Mouse (Mus musculus) C3H10T1/2 (cell line): ENCODE data around the gene Eng. TPM values are rescaled to one million over a fixed set of nuclear protein-coding genes. Genes with fewer than 3 reads are reported as not detected.

Source experiments
- polyA plus RNA-seq, 2 experiments: library from polyadenylated mRNA; unstranded; fragments of >200 nt; fragmentation: generic; extraction: Trizol; gene quantifications; one replicate each; pipeline ENCODE4 v1.2.1; 2012; ENCODE audit warnings: missing spikeins in 2 of 2

The Eng gene
- 1 to 10 TPM; 2.5 to 6.9 TPM for polyA plus RNA-seq

DNA sequence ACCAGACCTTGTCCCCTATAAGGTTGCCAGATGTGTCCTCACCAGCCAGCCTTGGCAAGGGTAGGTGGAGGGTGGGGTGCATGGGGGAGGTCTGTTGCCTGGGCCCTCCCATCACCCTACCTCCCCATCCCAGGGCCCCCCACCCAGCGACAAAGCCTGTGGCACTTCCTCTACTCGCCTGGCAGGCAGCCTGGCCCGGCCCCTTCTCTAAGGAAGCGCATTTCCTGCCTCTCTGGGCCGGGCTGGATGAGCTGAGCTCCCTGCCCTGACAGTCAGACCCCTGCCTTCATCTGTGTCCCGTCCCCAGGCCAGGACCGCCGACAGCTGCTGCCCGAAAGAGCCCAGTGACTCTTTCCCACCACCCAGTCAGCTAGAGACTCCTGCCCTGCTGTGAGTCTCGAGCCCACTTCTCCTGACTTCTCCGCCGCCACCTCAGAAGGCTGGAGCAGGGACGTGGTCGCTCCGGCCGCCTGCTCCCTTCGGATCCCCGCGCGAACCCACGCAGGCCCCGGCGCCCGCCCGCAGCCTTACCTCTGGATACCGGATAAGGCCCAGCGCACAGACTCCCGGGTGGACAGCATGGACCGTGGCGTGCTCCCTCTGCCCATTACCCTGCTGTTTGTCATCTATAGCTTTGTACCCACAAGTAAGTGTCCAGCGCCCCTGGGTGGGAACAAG is at the start of gene Eng:
Gene Eng, plus strand, starts transcription at position 217 of the 678 bp plus-strand sequence.

DNA sequence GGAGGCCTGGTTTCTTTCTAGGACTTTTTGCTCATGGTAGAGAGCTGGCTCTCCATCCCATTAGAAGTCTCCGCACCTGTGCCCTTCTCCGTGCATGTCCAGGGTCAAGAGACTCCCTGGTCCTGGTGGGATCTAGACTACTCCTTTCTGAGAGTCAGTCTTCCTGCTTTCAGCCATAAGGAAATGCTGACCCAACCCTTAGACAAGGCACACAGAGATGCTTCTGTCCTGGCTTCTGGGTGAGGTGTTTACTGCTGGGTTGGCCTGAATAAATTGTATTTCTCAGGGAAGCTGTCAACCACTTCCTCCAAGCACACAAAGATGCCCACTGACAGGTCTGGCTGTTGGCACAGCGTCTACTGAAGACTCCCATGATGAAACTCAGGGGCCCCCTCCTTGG is 47.0 kb upstream of the Eng start, which contains the start of gene St6galnac6:
Gene St6galnac6, plus strand, starts transcription at position 301 of the 400 bp plus-strand sequence.

GRCm38 (mm10) chr2:32621517-32621859 is 24.9 kb upstream of the Eng start, which contains the start of gene Ak1:
Gene Ak1 (plus strand): TSS chr2:32621758.

GRCm38 (mm10) chr2:32704021-32704421 is 57.6 kb downstream of the Eng start, which contains the start of gene Fpgs:
Gene Fpgs (minus strand): TSS chr2:32704145.

DNA sequence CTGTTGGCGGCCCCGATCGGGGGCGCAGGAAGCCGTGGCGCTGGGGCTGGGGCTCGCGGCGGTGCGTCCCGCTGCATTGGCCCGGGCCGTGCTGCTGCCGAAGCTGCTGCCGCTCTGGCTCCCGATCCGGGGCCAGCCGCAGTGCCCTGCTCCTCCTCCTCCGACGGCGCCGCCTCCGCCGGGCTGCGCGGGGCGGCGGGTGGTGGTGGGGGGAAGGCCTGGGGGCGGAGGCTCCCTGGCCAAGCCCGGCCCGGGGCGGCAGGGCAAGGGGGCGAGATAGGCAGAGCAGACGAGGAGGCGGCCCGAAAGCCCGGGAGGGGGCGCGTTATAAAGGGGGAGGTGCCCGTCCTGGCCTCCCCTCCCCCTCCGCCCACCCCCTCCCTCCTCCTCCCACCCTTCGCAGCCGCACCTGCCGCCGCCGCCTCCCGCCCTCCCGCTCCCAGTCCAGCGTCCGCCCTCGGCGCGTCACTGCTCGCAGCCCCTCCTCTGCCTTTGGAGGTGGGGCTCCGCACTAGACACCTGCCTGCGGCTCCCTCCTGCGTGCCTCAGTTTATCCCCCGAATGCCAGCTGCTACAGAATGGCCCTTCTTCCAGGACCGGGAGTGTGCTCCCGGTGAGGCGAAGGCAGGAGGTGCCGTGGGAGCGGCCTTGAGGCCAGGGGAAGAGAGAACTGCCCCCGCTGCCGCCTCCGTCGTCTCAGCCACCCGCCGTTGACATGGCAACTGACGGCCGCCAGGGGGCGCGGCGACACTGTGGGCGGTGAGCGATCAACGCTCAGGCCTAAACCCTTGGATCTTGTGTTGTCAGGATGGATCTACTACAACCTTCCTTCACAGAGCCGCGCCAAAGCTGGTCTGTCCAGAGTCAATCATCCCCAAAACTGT is 66.8 kb downstream of the Eng start, which contains the start of gene Cdk9:
Gene Cdk9, minus strand, starts transcription at position 143 of the 884 bp plus-strand sequence.

DNA sequence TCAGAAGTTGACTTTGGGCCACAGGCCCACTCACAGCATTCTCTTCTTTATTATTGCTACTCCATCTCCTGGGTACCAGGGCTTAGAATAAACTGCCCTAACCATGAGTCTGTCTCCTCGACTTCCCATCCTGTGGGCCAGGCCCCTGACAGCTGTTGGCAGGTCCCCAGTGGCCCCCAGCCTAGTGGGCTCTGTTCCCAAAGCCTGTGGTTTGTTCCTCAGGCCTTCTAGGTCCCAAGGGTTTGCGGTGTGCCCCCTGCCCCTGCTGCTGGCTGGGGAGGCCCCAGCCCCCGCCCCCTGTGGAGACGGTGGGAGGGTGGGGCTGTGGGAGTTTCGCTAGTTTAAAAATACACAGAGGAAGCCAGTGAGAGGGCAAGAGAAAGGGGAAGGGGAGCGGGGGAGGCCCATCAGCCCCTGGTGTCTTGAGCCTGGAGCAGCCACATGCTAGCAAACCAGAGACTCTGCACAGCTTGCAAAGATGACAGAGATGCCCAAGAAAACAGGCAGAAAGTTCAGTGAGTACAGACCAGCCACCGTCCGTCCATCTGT is 74.4 kb downstream of the Eng start, which contains the start of gene Sh2d3c:
Gene Sh2d3c, plus strand, starts transcription at position 375 of the 549 bp plus-strand sequence.

Other genes starting within 250 kb of the Eng start
- gene Naif1, start 196.1 kb upstream of the Eng start, polyA plus RNA-seq = 1 to 10 TPM; 1.1 to 4.0 TPM
- gene Slc25a25, start 195.2 kb upstream of the Eng start, polyA plus RNA-seq = 1 to 10 TPM; 3.3 to 3.4 TPM
- gene Fam102a, start 111.3 kb upstream of the Eng start, polyA plus RNA-seq = 10 to 100 TPM in 1 of 2 experiments, 1 to 10 TPM in 1; 1.3 to 21.5 TPM
- 10 to 100 TPM; 67.1 to 95.0 TPM for gene Dpm2, start 75.7 kb upstream of the Eng start, polyA plus RNA-seq
- gene Pip5kl1, start 71.8 kb upstream of the Eng start, polyA plus RNA-seq = under 1 TPM in 1 of 2 experiments, not detected in 1; 0.11 TPM
- gene 9430097D07Rik, start 70.9 kb upstream of the Eng start, polyA plus RNA-seq = under 1 TPM; 0.04 to 0.06 TPM
- gene St6galnac4, start 59.5 kb upstream of the Eng start, polyA plus RNA-seq = 10 to 100 TPM; 23.5 to 26.1 TPM
- 10 to 100 TPM; 34.3 to 60.3 TPM for gene St6galnac6, start 46.9 kb upstream of the Eng start, polyA plus RNA-seq
- gene Ak1, start 24.8 kb upstream of the Eng start, polyA plus RNA-seq = 100 to 1,000 TPM in 1 of 2 experiments, 10 to 100 TPM in 1; 96.3 to 173 TPM
- 10 to 100 TPM; 19.7 to 19.9 TPM for gene Fpgs, start 57.5 kb downstream of the Eng start, polyA plus RNA-seq
- 10 to 100 TPM; 48.2 to 76.9 TPM for gene Cdk9, start 66.5 kb downstream of the Eng start, polyA plus RNA-seq
- gene Sh2d3c, start 74.5 kb downstream of the Eng start, polyA plus RNA-seq = 10 to 100 TPM in 1 of 2 experiments, under 1 TPM in 1; 0.83 to 15.9 TPM
- gene 6330409D20Rik, start 94.4 kb downstream of the Eng start, polyA plus RNA-seq = under 1 TPM in 1 of 2 experiments, not detected in 1; 0.31 TPM
- 10 to 100 TPM; 20.9 to 46.0 TPM for gene Tor2a, start 110.6 kb downstream of the Eng start, polyA plus RNA-seq
- gene Ttc16, start 129.0 kb downstream of the Eng start, polyA plus RNA-seq = under 1 TPM; 0.04 to 0.38 TPM
- gene Ptrh1, start 129.2 kb downstream of the Eng start, polyA plus RNA-seq = 100 to 1,000 TPM in 1 of 2 experiments, 10 to 100 TPM in 1; 25.5 to 106 TPM
- under 1 TPM; 0.42 to 0.48 TPM for gene Cfap157, start 137.8 kb downstream of the Eng start, polyA plus RNA-seq
- 10 to 100 TPM; 11.8 to 23.7 TPM for gene Stxbp1, start 200.7 kb downstream of the Eng start, polyA plus RNA-seq
- 100 to 1,000 TPM; 154 to 177 TPM for gene Fam129b, start 229.5 kb downstream of the Eng start, polyA plus RNA-seq